Mouse (Mus musculus): ENCODE data around the gene Gmeb2. TPM values are rescaled to one million over a fixed set of nuclear protein-coding genes. Genes with fewer than 3 reads are reported as not detected.

The Gmeb2 gene
- polyA plus RNA-seq, 1 experiment: 16.4 TPM

- Histone ChIP-seq H3K4me1 (ENCODE audit: control insufficient read depth, insufficient read depth, low read length) (peaks cover 31% of the 10 kb centered on the region), H3K27ac (ENCODE audit: insufficient read depth, low read depth, low read length) (no peak overlapping the region), H3K4me3 (ENCODE audit: insufficient read depth, low read length) (no peak overlapping the region)
- no peak for TF ChIP-seq POLR2A (IDR thresholded peaks at IDR 0.05; ENCODE audit: borderline replicate concordance, low read depth, low read length)
- TF ChIP-seq CTCF (IDR thresholded peaks at IDR 0.05; ENCODE audit: low read depth, low read length): no peak
Measured at GRCm38 (mm10) chr2:181277866-181278265, 10.0 kb downstream of the Gmeb2 start.

DNA sequence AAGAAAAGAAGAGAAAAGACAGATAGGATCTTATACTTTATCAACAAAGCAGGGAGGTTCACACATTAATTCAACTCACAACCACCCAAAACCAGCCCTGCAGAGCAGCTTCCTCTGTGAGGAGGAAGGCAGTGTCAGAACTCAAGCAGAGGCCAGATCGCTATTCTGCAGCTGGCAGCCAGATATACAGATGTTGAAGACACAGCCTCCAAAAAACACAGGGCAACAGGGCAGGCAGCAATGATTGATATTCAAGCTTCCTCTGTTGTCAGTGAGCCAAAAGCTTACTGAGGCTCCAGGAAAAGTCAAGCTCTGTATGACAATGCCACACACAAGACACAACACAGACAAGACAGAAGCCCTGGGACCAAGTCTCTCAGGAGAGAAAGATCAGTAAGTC is 11.1 kb downstream of the Gmeb2 start:
- Histone ChIP-seq H3K4me3 (ENCODE audit: insufficient read depth, low read length) (no peak overlapping the region), H3K4me1 (ENCODE audit: control insufficient read depth, insufficient read depth, low read length) (peaks cover 35% of the 10 kb centered on the region), H3K27ac (ENCODE audit: insufficient read depth, low read depth, low read length) (no peak overlapping the region)
- TF ChIP-seq CTCF (IDR thresholded peaks at IDR 0.05; ENCODE audit: low read depth, low read length) (no peak), POLR2A (IDR thresholded peaks at IDR 0.05; ENCODE audit: borderline replicate concordance, low read depth, low read length) (no peak)

GRCm38 (mm10) chr2:181274639-181275038 is 13.2 kb downstream of the Gmeb2 start:
- Histone ChIP-seq H3K27ac (ENCODE audit: insufficient read depth, low read depth, low read length) (peak overlapping the region; percentile 91), H3K4me1 (ENCODE audit: control insufficient read depth, insufficient read depth, low read length) (peaks cover 35% of the 10 kb centered on the region), H3K4me3 (ENCODE audit: insufficient read depth, low read length) (no peak overlapping the region)
- TF ChIP-seq CTCF (IDR thresholded peaks at IDR 0.05; ENCODE audit: low read depth, low read length) (no peak), POLR2A (IDR thresholded peaks at IDR 0.05; ENCODE audit: borderline replicate concordance, low read depth, low read length) (no peak)

DNA sequence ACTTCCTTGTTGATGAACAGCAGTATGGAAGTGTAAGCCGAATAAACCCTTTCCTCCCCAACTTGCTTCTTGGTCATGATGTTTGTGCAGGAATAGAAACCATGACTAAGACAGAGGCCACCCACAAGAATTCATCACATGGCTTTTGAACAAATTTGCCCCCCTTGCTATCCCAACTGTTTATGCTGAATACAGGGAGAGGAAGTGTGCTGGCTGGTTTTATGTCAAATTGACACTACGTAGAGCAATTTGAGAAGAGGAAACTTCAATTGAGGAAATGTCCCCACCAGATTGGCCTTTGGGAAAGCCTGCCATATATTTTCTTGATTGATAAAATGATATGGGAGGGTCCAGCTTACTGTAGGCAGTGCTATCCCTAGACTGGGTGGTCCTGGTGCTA is 14.0 kb downstream of the Gmeb2 start:
- peaks cover 35% of the 10 kb centered on the region for H3K4me1 ChIP-seq (ENCODE audit: control insufficient read depth, insufficient read depth, low read length)
- H3K4me3 ChIP-seq (ENCODE audit: insufficient read depth, low read length): no peak overlapping the region
- TF ChIP-seq CTCF (IDR thresholded peaks at IDR 0.05; ENCODE audit: low read depth, low read length): no peak
- no peak for TF ChIP-seq POLR2A (IDR thresholded peaks at IDR 0.05; ENCODE audit: borderline replicate concordance, low read depth, low read length)
- H3K27ac ChIP-seq (ENCODE audit: insufficient read depth, low read depth, low read length): peak overlapping the region; percentile 91

DNA sequence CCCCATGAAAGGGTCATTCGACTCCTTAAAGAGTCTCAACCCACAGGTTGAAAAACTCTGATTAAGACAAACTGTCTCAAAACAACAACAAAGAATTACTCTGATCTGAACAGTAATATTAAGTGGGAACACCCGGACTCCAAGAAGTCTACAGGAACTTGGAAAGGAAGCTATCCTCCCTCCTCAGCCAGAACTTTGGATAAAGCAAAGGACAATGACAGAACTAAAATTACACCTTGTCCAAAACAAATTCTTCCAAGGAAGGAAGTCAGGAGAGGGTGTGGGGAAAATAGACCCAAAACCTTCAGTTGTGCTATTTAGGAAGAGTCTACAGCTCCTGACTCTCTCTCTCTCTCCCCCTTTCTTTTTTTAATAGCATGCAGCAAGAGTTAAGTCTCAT is 15.7 kb downstream of the Gmeb2 start:
- H3K27ac ChIP-seq (ENCODE audit: insufficient read depth, low read depth, low read length): no peak overlapping the region
- H3K4me3 ChIP-seq (ENCODE audit: insufficient read depth, low read length): no peak overlapping the region
- TF ChIP-seq POLR2A (IDR thresholded peaks at IDR 0.05; ENCODE audit: borderline replicate concordance, low read depth, low read length): no peak
- no peak for TF ChIP-seq CTCF (IDR thresholded peaks at IDR 0.05; ENCODE audit: low read depth, low read length)
- H3K4me1 ChIP-seq (ENCODE audit: control insufficient read depth, insufficient read depth, low read length): peaks cover 30% of the 10 kb centered on the region

- Histone ChIP-seq H3K4me1 (ENCODE audit: control insufficient read depth, insufficient read depth, low read length) (no peaks in the 10 kb centered on the region), H3K27ac (ENCODE audit: insufficient read depth, low read depth, low read length) (no peak overlapping the region), H3K4me3 (ENCODE audit: insufficient read depth, low read length) (no peak overlapping the region)
- TF ChIP-seq CTCF (IDR thresholded peaks at IDR 0.05; ENCODE audit: low read depth, low read length): no peak
- TF ChIP-seq POLR2A (IDR thresholded peaks at IDR 0.05; ENCODE audit: borderline replicate concordance, low read depth, low read length): no peak
Measured at GRCm38 (mm10) chr2:181266839-181267238, 21.0 kb downstream of the Gmeb2 start.

GRCm38 (mm10) chr2:181253248-181253647 is 34.6 kb downstream of the Gmeb2 start:
- Histone ChIP-seq H3K4me3 (ENCODE audit: insufficient read depth, low read length) (no peak overlapping the region), H3K27ac (ENCODE audit: insufficient read depth, low read depth, low read length) (no peak overlapping the region), H3K4me1 (ENCODE audit: control insufficient read depth, insufficient read depth, low read length) (no peaks in the 10 kb centered on the region)
- TF ChIP-seq CTCF (IDR thresholded peaks at IDR 0.05; ENCODE audit: low read depth, low read length) (no peak), POLR2A (IDR thresholded peaks at IDR 0.05; ENCODE audit: borderline replicate concordance, low read depth, low read length) (no peak)

DNA sequence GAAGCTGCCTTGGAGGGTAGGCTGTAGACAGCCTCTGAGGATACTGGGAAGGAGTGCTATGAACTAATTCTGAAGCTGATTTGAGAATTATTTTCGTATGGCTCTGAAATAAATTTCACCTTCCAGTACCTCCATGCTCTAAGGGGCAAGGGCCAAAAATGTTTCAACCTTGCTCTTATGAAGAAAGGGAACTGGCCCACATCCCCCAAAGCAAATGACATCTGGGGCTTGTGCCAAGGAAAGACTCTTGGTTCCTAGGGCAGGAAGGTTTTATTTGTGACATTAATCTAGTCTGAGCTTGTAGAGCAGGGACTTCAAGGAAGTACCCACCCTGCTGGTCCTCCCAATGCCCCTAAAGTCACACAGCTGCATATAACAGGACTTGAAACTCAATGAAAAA is 36.0 kb downstream of the Gmeb2 start:
- TF ChIP-seq CTCF (IDR thresholded peaks at IDR 0.05; ENCODE audit: low read depth, low read length) (no peak), POLR2A (IDR thresholded peaks at IDR 0.05; ENCODE audit: borderline replicate concordance, low read depth, low read length) (no peak)
- Histone ChIP-seq H3K4me3 (ENCODE audit: insufficient read depth, low read length) (no peak overlapping the region), H3K27ac (ENCODE audit: insufficient read depth, low read depth, low read length) (no peak overlapping the region), H3K4me1 (ENCODE audit: control insufficient read depth, insufficient read depth, low read length) (no peaks in the 10 kb centered on the region)

GRCm38 (mm10) chr2:181249217-181249616 is 38.6 kb downstream of the Gmeb2 start:
- TF ChIP-seq POLR2A (IDR thresholded peaks at IDR 0.05; ENCODE audit: borderline replicate concordance, low read depth, low read length): no peak
- TF ChIP-seq CTCF (IDR thresholded peaks at IDR 0.05; ENCODE audit: low read depth, low read length): no peak
- H3K27ac ChIP-seq (ENCODE audit: insufficient read depth, low read depth, low read length): no peak overlapping the region
- no peak overlapping the region for H3K4me3 ChIP-seq (ENCODE audit: insufficient read depth, low read length)
- peaks cover 3% of the 10 kb centered on the region for H3K4me1 ChIP-seq (ENCODE audit: control insufficient read depth, insufficient read depth, low read length)

DNA sequence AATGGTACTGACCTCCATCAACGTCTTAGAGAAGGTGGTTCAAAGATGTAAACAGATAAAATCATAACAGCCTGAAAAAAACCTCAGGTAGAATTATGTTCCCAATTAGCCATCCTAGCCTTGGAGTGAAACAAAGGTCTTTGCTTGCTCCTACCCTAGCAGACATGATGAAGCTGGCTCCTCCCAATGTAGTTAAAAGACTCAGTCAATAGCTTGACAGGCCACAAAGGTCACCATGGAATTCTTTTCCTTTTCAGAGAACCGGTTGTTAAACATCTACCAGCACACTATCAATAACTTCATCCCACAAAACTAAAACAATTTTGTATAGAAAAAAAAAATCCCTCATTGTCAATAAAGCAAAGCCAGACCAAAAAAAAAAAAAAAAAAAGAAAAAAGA is 42.8 kb downstream of the Gmeb2 start:
- H3K4me1 ChIP-seq (ENCODE audit: control insufficient read depth, insufficient read depth, low read length): peaks cover 12% of the 10 kb centered on the region
- H3K27ac ChIP-seq (ENCODE audit: insufficient read depth, low read depth, low read length): no peak overlapping the region
- no peak for TF ChIP-seq POLR2A (IDR thresholded peaks at IDR 0.05; ENCODE audit: borderline replicate concordance, low read depth, low read length)
- no peak overlapping the region for H3K4me3 ChIP-seq (ENCODE audit: insufficient read depth, low read length)
